Mouse (Mus musculus) forebrain, embryonic 16.5 days (tissue): ENCODE measurements at regions not wholly inside any gene's neighbourhood (a gene's known extent, or its start where the extent isn't known, plus 50 kb on each side); places are given as distances from the start of the nearest gene placed in this dataset.

Experiments
- ATAC-seq: fragments of 200-750 bp; cut with Nextera tagmentation; 2 replicates; pipeline ENCODE4 v1.8.0; 2017; ENCODE audit warnings: mild to moderate bottlenecking, moderate library complexity
- H3K27ac ChIP-seq: fragments of 300-500 bp; sonication (generic); 2 replicates; pipeline ENCODE4 v1.5.1; 2014; ENCODE audit warnings: low read length, control low read depth
- H3K27me3 ChIP-seq: fragments of 300-500 bp; sonication (generic); replicated peaks from 2 replicates; pipeline ENCODE4 v1.6.1; 2014; ENCODE audit warnings: low read length; ENCODE audit not compliant: control insufficient read depth, insufficient read depth
- H3K36me3 ChIP-seq: fragments of 300-500 bp; sonication (generic); 2 replicates; pipeline ENCODE4 v1.6.1; 2014; ENCODE audit not compliant: control insufficient read depth, insufficient read depth
- H3K4me1 ChIP-seq: fragments of 300-500 bp; sonication (generic); replicated peaks from 2 replicates; pipeline ENCODE4 v1.6.1; 2014; ENCODE audit warnings: low read length; ENCODE audit not compliant: control insufficient read depth, insufficient read depth
- H3K4me2 ChIP-seq: fragments of 300-500 bp; sonication (generic); 2 replicates; pipeline ENCODE4 v1.6.1; 2014; ENCODE audit warnings: mild to moderate bottlenecking, low read length, control low read depth
- H3K4me3 ChIP-seq: fragments of 300-500 bp; sonication (generic); replicated peaks from 2 replicates; pipeline ENCODE4 v1.5.1; 2014; ENCODE audit warnings: mild to moderate bottlenecking, low read length, control low read depth
- H3K9ac ChIP-seq: fragments of 300-500 bp; sonication (generic); replicated peaks from 2 replicates; pipeline ENCODE4 v1.6.1; 2014; ENCODE audit warnings: low read depth, low read length, control low read depth
- H3K9me3 ChIP-seq: fragments of 300-500 bp; sonication (generic); 2 replicates; pipeline ENCODE4 v1.6.1; 2016; ENCODE audit warnings: low read length; ENCODE audit not compliant: control insufficient read depth
- WGBS: fragments of 180-500 bp; shearing (Covaris S2); extraction: QIAGEN DNeasy Blood & Tissue Kit; methylation state at CpG from one replicate; pipeline ENCODE4 v1.1.7; 2014; 5-methylcytosine and 5-hydroxymethylcytosine counted together

DNA sequence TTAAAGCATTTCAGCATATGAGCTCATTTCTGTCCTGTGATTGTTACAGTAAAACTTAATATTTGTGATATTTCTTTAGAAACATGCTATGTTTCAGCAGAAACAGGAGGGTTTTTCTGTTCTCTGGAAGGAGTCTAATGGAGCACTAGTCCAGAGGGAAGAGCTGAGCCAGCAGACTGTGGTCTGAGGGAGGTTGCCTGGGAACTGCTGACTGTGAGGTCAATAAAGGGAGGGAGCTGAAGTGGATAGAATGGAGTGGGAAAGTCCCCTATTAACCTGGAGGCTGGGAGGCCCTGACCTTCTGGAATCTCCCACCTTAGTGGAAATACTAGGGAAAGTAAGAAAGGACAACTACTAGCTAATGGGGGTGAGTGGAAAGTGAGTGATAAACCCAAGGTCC, 129.5 kb downstream of the Ogfrl1 start:
- no peak overlapping the region for H3K4me3 ChIP-seq
- no peaks in the 10 kb centered on the region for H3K27me3 ChIP-seq
- no peaks in the 10 kb centered on the region for H3K9me3 ChIP-seq

DNA sequence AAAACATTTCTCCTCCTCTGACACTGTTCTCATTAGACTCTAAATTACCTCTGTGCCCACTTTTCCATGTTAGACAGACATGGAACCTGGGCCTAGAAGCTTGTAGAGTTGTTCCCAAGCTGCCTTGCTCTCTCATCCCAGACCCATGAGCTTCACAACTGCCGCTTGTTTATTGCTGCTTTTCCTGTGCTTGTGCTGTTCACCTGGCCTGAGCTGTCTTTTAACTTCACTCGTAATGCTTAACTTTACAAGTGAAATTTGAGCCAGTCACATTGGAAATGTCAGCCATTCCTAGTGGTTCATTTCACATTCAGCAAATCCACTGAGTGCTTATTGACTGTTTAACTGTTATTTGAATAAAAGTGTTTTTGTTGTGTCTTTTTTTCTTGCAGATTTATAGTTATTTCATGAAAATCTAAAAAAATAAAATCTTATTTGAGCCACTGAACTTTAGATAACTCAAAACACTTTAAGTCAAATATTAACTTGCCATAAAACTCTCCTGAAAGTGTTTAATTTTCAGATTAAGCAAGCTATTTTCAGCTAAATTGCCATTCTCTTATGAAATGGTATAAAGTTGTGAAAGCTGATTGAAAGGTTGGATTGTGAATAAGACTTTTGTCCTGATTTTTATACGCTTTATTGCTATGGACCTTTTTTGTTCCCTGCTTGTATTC, 131.9 kb downstream of the Ogfrl1 start:
- no peaks in the 10 kb centered on the region for H3K9me3 ChIP-seq
- no peaks in the 10 kb centered on the region; the same call in 1 of the 2 replicates for H3K4me1 ChIP-seq
- no peak for ATAC-seq
- no peak overlapping the region for H3K4me2 ChIP-seq
- no peak overlapping the region for H3K4me3 ChIP-seq
- 61% methylated on average over 3 of the region's 3 CpGs for WGBS
- no peak overlapping the region for H3K27ac ChIP-seq
- no peaks in the 10 kb centered on the region for H3K27me3 ChIP-seq
- no peak overlapping the region for H3K9ac ChIP-seq
- H3K36me3 ChIP-seq, result no peaks in the 10 kb centered on the region

More for the DNA sequence above, 129.5 kb downstream of the Ogfrl1 start:
- Histone ChIP-seq H3K4me1 (no peaks in the 10 kb centered on the region; the same call in 1 of the 2 replicates), H3K27ac (no peak overlapping the region), H3K9ac (no peak overlapping the region), H3K4me2 (no peak overlapping the region), H3K36me3 (no peaks in the 10 kb centered on the region)
- ATAC-seq, result no peak

DNA sequence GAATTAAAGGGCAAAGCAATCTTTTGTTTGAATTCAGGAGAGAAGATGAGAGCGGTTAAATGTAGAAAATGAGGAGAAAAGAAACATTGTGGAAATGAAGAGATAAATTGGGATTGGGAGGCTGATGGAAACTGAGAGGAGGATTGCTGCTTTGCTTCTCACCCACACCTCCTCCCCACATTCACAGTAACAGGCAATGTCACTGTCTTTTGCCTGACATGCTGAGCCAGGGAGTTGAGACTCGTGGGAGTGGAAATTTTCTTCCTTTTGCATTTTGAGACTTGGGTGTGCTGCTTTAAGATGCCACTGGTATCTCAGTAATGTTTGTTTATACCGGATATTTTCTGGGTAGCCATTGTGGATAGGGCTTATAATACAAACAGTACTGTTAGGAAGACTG, 133.3 kb downstream of the Ogfrl1 start:
- 61% methylated on average over 3 of the region's 3 CpGs for WGBS
- ATAC-seq, result no peak
- Histone ChIP-seq H3K4me3 (no peak overlapping the region), H3K9me3 (no peaks in the 10 kb centered on the region), H3K36me3 (no peaks in the 10 kb centered on the region), H3K4me1 (peaks cover 1% of the 10 kb centered on the region), H3K4me2 (no peak overlapping the region), H3K9ac (no peak overlapping the region), H3K27me3 (no peaks in the 10 kb centered on the region), H3K27ac (no peak overlapping the region)

DNA sequence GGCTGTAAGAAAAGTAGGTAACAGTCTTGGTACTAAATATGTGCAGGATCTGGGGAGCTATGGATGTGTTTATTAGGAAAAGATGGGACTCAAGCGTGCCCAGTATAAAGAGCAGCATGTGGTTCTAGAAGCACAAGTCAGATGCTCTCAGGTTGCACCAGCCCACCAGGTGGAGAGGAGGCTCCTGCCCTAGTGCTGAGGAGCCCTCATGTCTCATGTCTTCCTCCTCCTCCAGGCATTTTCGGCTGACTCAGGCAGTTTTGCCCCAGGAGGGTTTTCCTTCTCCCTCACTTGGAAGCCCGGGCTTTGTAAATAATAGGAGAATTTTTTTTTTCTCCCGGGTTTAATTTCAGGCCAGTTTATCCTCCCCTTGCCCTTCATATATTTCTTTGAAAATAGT, 133.8 kb downstream of the Ogfrl1 start:
- H3K27ac ChIP-seq, result no peak overlapping the region

DNA sequence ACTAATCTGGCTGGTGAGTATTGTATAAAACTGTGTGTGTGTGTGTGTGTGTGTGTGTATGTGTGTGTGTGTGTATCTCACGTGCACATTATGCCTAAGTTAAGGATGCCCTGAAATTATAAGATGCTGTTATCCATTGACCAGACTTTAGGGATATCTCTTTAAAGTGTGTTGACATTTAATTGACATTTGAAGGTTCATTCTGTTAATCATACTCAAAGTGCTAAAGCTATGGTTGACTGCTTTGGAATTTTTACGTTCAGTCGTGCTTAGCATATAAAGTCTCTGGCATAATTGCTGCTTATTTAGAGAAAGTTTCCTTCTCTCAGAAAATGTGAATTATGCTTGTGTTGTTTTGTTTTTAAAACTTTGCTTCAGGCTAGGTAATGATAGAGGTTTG, 135.9 kb downstream of the Ogfrl1 start:
- no peak overlapping the region for H3K4me2 ChIP-seq
- no peaks in the 10 kb centered on the region for H3K36me3 ChIP-seq
- no peak overlapping the region for H3K27ac ChIP-seq
- peaks cover 15% of the 10 kb centered on the region for H3K4me1 ChIP-seq
- H3K4me3 ChIP-seq, result no peak overlapping the region
- no peaks in the 10 kb centered on the region for H3K27me3 ChIP-seq
- ATAC-seq, result no peak
- H3K9ac ChIP-seq, result no peak overlapping the region
- H3K9me3 ChIP-seq, result no peaks in the 10 kb centered on the region
- WGBS, result 66% methylated on average over 3 of the region's 3 CpGs

More for the DNA sequence above, 133.8 kb downstream of the Ogfrl1 start:
- no peaks in the 10 kb centered on the region for H3K9me3 ChIP-seq
- ATAC-seq, result no peak
- H3K9ac ChIP-seq, result no peak overlapping the region
- H3K27me3 ChIP-seq, result no peaks in the 10 kb centered on the region
- no peak overlapping the region for H3K4me3 ChIP-seq
- H3K4me1 ChIP-seq, result peaks cover 6% of the 10 kb centered on the region
- H3K36me3 ChIP-seq, result no peaks in the 10 kb centered on the region
- H3K4me2 ChIP-seq, result no peak overlapping the region
- 48% methylated on average over 4 of the region's 4 CpGs for WGBS

DNA sequence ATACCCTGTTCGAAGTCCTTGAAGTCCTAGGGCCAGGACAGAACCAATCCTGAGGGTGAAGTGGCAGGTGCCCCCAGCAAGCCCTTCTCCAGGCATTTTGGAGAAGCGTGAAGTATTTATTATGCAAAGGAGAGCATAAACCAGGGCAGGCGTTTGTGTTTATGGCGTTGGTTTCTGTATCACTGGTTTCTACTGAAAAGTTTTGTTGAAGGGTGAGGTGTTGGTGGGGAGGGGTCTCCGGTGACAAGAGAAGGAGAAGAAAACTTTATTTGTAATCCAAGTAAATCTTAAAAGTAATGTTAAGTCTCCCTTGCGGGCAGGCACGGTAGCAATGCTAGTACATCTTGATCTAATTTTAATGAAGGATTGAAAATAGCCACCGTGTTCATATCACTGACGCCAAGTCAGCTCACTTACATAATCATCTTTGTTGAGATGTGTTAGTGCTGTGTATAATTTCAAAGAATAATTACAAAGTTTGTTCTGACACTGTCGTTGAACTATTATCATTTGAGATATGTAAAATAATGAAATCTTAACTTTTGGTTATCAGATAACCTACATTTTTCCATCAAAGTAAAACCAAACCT, 140.2 kb downstream of the Ogfrl1 start:
- peak overlapping the region; percentile 66 for H3K4me3 ChIP-seq
- peak overlapping the region; percentile 87 for H3K9ac ChIP-seq
- peaks cover 18% of the 10 kb centered on the region for H3K4me1 ChIP-seq
- no peak overlapping the region for H3K27ac ChIP-seq
- 0 out of 2 replicates have a peak, but pooled peaks cover 3% of the 10 kb centered on the region for H3K27me3 ChIP-seq
- H3K9me3 ChIP-seq, result no peaks in the 10 kb centered on the region
- 20% methylated on average over 10 of the region's 10 CpGs for WGBS
- H3K36me3 ChIP-seq, result no peaks in the 10 kb centered on the region
- no peak for ATAC-seq
- H3K4me2 ChIP-seq, result peak overlapping the region; percentile 90

DNA sequence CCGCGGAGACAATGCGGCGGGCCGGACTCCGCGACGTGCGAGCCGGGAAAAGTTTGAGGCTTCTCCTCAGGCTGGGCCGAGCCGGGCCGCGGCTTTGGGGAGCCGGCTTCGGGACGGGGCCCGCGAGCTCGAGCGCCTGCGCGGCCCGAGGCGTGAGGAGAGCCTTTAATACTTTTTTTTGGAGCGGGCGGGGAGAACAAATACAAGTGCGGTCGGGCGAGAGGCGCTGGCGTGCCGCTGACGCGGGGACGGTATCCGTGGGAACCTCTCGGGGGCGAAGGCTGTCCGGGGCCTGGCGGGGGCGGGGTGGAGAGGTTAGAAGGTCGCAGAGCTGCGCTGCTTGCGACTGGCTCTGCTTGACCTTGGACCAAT, 141.0 kb downstream of the Ogfrl1 start:
- H3K4me3 ChIP-seq, result peak overlapping the region; percentile 66
- H3K27ac ChIP-seq, result peak overlapping the region; percentile 87
- peak; percentile 62; the same call in 1 of the 2 replicates for ATAC-seq
- H3K36me3 ChIP-seq, result no peaks in the 10 kb centered on the region
- WGBS, result under 1% methylated on average over 45 of the region's 45 CpGs
- 0 out of 2 replicates have a peak, but pooled peaks cover 3% of the 10 kb centered on the region for H3K27me3 ChIP-seq
- H3K9me3 ChIP-seq, result no peaks in the 10 kb centered on the region
- peak overlapping the region; percentile 90 for H3K4me2 ChIP-seq
- H3K4me1 ChIP-seq, result peaks cover 18% of the 10 kb centered on the region
- peak overlapping the region; percentile 87 for H3K9ac ChIP-seq

DNA sequence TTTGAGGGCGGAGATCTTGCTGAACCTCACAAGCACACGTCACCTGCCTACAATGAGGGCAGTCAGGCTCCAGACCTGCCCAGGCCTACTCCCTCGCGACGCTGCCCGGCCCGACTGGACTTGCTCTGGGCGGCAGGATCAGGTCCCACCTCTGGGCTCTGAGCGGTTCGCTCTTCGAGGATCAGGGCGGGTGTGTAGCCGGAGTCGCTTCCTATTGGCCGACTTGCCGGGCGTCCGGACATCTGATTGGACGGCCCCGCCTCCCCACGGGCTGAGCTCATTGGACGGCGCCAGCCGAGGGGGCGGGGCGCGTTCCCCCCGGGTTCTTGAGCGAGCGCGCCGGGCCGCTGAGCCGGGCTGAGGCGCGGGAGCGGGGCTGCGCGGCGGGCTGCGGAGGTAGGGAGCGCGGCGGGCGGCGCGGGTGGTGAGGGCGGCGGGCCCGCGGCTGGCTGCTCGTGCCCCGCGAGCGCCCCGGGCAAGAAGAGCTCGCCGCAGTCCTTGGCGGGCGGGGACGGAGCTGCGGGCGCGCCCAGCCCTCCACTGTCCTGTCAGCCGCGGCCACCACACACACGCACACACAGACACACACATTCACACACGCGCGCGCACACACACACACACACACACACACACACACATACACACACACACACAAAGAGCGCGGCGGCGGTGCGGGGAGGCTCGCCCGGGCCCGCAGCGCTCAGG, 141.5 kb downstream of the Ogfrl1 start:
- Histone ChIP-seq H3K27ac (peak overlapping the region; percentile 87), H3K4me2 (peak overlapping the region; percentile 90), H3K9me3 (no peaks in the 10 kb centered on the region), H3K27me3 (0 out of 2 replicates have a peak, but pooled peaks cover 3% of the 10 kb centered on the region), H3K36me3 (no peaks in the 10 kb centered on the region), H3K4me3 (peak overlapping the region; percentile 66), H3K9ac (peak overlapping the region; percentile 87), H3K4me1 (peaks cover 18% of the 10 kb centered on the region)
- WGBS, result under 1% methylated on average over 49 of the region's 80 CpGs
- ATAC-seq, result peak; percentile 98

DNA sequence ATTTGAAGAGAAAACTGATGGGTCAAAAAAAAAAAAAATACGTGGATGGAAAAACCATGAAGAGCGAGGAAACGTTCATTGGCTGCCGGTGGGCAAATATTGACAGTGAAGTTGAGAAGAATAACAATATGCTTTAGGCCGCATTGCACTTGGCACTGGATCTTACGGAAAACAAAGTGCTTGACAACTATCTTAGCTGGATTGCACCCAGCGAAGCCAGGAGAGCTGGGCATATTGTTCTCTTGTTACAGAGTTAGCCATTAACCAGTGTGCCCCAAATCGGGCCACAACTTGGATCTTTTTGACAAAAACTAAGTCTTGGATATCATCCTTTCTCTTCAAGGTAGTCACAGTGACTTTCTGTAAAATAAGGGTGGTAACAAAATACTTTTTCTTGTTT, 143.3 kb downstream of the Ogfrl1 start:
- Histone ChIP-seq H3K9ac (no peak overlapping the region), H3K9me3 (no peaks in the 10 kb centered on the region), H3K36me3 (no peaks in the 10 kb centered on the region), H3K4me2 (no peak overlapping the region), H3K27ac (no peak overlapping the region), H3K4me1 (peaks cover 17% of the 10 kb centered on the region), H3K4me3 (no peak overlapping the region), H3K27me3 (0 out of 2 replicates have a peak, but pooled peaks cover 3% of the 10 kb centered on the region)
- 81% methylated on average over 8 of the region's 8 CpGs for WGBS
- ATAC-seq, result no peak
